Mouse (Mus musculus) ovary, adult 18-20 months (tissue): Measurements from ENCODE around the gene Fcer1g.
A peak's percentile ranks its signal among the peaks of the same experiment; 100 is the strongest.

Experiments used
- DNase-seq: peaks from one replicate; pipeline ENCODE4 v3.0.0; 2022; ENCODE audit warnings: low spot score, mixed read lengths

Gene Fcer1g

DNA sequence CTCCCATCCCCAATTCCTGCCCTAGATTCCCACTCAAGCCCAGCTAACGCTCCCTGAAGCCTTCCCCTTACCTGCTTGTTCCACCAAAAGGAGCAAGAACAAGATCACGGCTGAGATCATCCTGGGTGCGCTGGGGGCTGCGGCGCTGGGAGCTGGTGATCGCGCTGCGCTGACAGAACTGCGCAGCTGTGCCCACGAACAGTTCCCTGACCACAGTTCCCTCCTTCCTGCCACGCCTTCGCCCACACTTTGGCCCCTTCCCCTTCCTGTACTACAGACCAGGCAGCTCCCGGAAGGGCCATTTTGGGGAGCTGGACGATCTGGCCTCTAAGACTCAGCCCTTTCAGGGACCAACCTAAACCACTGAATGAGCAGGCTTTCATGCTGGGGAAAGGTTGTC is at the start of gene Fcer1g:
TSS of gene Fcer1g (minus strand) at position 240 of the 400 bp plus-strand sequence.
- DNase-seq: no peak

DNA sequence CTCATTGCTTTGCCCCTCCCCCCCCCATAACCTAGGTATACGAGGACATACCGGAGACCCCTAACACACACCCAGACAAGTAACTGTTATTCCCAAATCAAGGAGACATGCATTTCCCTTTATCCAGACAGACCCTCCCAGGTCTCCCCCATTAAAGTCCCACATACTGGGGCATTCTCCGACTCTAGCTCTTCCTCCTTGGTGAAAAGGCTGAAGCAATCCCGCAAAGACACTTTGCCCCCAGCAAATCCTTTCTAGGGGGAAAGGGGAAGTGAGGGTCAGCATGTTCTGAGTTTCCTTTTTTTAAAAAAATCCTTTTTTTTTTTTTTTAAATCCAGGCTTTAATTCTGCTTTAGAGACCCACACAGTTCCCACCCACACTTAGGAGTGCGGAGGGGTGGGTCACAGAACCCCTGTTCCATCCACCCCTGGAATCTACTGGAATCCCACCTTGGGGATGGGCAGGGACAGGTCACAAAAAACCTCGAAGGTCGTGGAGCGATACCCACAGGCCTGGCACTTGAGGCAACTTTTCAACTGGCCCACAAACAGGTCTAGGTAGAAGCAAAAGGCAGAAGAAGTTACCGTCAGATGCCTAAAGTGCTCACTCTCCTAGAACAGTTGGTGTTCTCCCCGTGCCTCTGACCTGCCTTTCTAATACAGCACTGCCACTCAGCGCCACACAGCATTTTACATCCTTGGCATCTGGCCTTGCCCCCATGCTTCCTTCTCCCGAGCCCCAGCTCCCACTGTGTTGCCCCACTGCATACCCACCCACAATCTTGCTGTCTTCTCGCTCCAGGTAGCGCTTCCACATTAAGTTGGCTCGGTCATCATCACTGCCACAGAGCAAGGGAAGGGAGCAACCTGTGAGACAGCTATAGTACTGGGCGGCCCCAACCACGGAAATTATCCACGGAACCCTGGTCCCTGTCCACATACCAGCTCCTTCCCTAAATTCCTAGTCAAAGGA is 49.3 kb upstream of the Fcer1g start:
- no peak for DNase-seq

DNA sequence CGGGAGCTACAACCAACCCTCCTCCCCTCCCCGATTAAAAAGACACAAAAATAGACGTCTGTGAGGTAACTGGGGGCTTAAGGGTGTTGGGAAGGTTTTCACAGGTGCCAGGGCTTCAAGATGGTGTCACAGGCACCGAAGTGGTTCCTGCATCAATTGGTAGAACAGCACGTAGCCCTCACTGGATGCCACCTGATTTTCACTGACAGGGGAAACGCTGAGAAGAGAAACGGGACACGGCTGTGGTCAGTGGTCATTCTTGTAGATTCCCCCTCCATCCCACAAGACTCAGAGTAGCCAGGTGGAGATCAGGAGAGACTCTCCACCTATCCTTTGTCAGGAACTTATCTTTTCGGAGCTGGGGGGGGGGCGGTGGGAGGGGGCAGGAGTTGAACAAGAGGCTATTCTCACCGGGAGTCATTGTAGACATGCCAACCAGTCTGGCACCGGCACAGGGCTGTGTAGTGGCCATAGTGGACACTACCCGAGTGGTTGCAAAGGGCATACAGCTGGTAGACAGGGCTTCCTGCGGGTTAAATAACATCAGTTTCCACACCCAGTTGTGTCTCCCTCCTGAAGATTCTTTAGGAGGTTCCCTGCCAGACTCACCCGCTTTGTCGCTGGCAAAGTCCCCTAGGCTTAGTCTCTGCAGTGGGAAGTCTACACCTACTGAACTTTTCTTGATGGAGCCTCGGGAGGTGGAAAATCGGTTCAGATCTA is 48.1 kb upstream of the Fcer1g start:
- DNase-seq: no peak

DNA sequence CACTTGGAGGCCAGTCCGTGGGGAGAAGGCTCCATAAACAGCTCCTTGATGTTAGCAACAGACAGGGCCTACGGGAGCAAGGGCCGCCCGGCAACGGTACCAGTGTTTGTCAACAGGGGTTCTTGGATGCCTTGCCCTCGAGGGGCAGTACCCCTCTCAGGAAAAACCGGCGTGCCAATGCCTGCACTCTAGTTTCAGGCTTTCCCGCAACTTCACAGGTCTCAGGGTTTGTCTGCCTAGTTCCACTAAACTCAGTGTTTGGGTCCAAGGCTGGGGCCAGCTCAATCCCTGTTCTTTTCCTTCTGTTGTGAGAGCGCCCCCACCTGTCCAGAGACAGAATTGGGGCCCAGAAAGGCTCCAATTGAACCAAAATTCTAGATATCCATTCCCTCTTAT is 47.4 kb upstream of the Fcer1g start:
- DNase-seq: peak; percentile 60

DNA sequence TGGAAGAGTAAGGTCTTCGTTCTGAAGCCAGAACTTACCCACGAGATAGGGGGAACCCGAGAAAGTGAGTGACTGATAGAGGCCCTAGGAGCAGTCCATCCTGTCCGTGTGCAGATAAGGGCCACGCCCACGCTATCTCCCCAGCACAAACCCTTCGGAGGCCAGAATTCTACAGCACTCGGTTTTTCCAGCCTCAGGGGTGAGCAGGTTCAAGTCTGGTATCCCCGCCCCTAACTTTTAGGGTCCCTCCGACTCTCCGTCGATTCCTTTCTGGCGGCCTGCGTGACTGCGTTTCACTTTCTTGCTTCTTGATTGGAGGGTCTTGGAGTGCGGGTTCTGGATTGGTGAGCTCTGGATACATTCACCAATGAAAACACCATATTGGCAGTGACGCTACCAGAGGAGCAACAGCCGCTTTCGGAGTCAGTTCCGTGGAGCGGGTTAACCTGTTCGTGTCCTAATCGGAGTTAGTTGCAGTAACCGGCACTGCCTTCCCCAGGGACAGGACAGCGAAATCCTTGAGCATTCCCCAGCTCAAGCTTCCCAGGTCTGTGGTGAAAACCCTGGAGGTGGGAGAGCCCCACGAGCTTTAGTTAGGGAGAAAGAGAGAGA is 46.9 kb upstream of the Fcer1g start, which contains the start of gene Ppox:
TSS of gene Ppox (minus strand) at position 271 of the 612 bp plus-strand sequence.
- peak; percentile 92 for DNase-seq

DNA sequence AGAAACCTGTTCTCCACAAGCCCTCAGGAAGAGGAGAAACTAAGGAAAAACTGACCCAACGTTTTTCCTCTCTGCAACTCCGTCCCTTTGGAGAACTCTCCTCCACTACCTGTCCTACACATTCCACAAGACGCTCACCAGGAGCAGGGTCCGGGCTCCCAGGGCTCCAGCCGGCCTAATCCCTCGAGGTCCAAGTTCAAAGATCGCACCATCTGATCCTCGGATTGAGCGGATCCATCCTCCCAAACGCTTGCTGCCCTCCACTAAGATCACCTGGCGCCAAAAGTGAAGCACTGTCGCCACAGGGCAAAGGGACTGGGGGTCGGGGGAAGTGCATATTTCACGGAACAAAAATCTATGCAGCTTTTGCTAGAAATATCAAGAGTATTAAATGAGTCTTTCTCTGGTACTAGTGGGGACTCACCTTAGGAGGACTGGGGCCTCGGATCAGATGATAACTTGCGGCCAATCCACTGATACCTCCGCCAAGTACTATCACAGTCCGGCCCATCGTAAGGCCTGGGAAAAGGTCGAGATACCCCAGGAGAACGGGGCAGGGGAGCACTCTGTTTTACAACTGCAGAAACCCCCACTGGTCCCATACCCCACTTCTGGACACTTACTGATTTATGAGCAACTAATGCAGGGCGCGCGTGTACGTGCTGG is 46.2 kb upstream of the Fcer1g start:
- DNase-seq: no peak

DNA sequence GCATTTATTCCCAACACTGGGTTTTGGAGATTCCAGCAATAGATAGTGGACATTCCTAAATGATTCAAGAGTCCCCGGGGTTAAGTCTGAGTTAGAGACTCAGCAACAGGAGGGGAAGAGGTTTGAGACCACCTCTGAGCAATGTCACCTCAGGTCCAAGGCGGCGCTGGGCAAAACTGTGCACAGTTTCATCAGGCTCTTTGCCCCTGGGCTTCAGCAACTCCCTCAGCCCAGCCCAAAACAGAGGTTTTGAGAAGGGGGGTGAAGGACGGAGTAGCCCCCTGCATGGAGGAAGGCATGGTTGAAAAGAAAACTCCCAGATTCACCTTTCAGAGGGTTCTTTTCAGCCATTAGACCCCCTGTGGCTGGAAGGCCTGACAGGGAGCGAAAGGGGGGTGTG is 45.6 kb upstream of the Fcer1g start:
- no peak for DNase-seq

DNA sequence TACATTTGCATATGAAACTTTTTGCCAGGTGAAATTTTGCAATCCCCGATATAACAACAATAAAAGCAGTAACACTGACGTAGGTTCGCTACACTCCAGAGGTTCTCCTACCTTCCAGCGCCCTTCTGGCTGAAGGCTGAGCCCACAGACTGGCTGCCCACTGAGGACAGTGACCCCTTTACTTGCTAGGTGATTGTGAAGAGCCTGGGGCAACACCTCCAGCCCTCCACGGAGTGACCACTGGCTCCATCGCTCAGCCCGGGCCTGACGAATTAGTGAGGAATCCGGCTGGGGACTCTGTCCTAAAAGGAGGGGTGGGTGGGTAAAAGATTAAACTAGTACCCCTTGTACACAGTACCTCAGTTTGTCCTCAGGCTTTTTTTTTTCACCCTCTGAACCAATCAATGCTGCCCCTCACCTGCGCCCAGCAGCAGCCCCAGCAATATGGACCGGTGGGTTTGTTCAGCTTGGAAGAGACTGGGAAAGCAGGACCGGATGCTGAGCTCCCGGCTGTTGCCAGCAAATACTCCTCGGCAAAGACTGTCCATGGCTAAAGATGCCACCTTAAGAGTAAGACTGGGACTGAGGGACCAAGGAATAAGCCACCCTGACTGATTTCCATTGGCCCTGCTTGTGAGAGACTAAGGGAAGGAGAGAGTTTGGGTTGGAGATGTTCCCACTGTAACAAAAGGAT is 45.0 kb upstream of the Fcer1g start:
- no peak for DNase-seq

DNA sequence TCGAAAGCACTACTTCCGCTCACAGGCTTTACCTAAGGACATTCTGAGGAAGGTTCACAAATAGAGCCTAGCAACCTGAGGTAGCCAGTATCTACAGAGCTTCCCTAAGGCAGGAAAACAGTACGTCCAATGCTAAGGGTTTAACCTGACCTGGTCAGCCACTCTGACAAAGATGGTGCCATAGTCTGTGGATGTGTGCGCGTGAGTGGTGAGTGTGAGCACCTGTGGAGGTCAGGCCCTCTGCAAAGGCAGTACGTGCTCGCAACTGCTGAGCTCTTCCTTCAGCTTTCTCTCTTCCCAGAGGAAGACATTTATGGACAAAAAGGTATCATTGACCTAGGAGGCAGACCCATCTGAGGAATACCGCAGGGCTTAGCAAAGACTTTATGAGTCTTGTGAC is 44.3 kb upstream of the Fcer1g start:
- no peak for DNase-seq

DNA sequence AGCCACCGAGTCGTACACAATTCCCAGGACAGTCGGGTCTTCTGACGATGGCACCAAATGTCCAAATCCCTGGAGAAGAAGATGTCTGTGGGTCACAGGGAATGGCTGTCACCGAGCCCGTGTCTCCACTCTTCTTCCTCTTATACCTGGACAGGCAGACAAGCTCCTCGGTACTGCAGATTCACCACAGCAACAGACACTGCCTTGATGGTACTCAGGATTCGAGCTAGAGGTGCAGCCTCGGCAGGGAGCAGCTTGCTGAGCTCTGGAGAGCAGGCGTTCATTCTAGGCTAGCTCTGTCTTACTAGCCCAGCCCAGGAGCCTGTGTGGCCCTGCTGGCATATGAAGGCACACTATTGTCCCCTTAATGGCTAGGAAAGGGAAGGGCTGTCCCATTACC is 43.6 kb upstream of the Fcer1g start:
- no peak for DNase-seq

DNA sequence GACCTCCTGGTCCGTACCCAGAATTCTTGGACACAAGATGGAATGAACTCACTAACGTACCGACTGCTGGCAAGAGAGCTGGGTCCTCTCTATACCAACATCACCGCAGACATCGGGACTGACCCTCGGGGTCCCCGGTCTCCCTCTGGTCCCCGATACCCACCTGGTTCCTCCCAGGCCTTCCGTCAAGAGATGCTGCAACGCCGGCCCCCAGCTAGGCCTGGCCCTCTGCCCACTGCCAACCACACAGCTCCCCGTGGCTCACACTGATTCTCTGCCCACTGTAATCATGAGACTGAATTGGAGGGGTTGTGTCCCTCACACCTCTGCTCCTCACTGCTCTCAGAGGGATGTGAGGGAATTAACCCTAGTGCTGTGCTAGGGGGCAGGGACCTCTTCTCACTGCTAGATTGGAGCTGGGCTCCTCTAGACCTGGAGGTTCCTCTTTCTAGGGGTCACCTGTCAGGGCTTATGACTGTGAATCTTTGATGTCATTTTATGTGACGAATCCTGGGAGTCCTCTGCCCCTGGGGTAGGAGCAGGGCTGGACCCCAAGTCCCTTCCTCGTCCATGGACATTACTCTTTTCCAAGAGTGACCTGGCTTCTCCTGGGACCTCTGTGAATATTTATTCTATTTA is 42.1 kb upstream of the Fcer1g start:
- DNase-seq: no peak

DNA sequence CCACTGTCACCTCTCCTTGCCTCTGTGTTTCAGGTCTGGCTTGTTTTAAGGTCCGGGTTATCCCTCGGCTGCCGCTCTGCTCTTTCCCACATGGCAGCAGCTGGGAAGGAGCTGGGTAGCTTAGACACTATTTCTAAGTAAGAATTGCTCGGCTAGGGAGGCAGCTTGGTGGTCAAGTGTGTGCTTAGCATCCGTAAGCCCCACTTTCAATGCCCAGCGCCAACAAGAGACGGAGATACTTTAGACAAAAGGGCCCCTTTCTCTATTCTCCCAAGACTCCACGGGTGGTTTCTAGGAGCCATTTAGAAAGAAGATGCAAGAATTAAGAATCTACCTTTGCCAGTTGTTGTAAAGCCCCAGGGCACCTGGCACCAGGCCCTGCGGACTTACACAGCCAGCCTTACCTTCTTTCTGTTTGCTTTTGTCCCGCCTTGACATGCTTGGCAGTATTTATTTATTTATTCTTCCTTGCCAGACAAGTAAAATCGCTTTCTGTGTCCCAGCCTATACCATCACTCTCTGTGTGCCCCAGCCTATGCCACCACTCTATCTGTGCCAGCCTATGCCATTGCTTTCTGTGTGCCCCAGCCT is 41.1 kb upstream of the Fcer1g start:
- DNase-seq: no peak

DNA sequence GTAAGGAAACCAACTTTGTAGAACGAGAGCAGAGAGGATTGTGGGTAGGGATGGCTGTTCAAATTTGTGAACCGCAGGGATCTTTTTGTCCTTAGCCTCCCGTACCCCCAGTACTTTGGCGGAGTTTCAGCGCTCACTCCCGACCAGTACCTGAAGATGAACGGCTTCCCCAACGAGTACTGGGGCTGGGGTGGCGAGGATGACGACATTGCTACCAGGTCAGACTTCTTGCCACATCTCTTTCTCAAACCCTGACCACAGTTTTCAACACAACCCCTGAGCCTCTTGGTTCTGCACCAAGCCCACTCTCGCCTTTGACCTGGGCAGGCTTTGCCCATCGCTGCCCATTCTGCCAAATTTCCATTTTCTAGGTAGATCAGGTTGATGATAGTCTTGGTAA is 40.0 kb upstream of the Fcer1g start:
- no peak for DNase-seq

DNA sequence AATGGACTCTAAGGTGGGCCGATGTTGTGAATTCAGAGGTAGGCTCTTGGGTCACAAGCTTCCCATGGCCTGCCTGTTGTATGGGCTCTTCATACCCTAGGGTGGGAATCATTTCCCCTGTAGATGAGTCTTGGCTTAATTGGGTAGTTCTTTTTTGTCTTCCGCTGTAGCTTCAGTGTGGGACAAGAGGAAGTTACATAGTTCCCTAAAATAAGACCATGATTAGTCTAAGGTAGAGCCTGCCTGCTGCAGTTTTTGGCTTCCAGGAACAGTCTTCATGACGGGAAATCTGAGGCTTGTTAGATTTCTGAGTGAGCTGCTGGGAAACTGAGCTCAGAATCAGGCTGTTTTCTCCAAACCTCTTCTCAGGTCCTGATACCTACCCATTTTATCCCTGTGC is 37.9 kb upstream of the Fcer1g start:
- DNase-seq: no peak

DNA sequence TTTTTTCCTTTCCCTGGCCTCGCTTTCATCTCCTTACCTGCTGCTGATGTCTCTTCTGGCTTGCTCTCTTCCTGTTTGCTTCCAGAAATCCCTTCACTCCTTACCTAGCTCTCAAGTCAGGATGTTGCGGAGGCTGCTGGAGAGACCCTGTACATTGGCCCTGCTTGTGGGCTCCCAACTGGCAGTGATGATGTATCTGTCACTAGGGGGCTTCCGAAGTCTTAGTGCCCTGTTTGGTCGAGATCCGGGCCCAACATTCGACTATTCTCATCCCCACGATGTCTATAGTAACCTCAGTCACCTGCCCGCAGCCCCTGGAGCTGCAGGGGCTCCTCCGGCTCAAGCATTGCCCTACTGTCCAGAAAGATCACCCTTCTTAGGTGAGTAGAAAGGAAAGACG is 37.5 kb upstream of the Fcer1g start:
- no peak for DNase-seq

DNA sequence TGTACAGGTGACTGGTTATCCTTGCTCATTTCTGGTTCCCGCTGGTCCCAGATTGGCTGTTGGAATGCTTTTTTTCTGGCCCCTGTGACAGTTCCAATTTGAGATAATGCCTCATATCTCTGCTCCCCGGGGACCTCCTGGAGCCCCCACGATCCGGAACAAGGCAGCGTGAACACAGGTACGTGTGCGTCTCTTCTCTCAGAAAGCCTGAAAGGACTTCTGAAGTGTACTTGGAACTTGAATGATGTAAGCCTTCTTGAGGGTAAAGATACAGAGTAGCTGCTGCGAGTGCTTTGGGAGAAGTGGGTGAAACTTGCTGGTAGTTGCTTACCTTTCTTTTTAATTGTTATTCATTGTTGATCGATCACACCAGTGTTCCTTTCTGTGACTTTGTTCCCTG is 37.0 kb upstream of the Fcer1g start:
- DNase-seq: no peak

DNA sequence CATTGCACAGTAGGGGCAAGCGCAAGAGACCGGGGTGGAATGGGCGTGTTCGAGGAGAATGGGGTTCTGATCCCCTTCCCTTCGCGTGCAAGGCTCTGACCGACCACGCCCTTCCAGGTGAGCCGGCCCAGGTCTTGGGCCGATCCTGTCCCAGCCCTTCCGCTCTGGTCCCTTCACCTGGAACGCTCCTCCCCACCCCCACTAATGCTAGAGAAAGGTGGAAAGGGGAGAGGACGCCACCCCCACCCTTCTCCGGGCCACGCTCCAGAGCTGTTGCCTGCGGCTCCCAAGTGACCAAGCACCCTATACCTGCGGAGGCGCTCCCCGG is 36.4 kb upstream of the Fcer1g start:
- DNase-seq: no peak

DNA sequence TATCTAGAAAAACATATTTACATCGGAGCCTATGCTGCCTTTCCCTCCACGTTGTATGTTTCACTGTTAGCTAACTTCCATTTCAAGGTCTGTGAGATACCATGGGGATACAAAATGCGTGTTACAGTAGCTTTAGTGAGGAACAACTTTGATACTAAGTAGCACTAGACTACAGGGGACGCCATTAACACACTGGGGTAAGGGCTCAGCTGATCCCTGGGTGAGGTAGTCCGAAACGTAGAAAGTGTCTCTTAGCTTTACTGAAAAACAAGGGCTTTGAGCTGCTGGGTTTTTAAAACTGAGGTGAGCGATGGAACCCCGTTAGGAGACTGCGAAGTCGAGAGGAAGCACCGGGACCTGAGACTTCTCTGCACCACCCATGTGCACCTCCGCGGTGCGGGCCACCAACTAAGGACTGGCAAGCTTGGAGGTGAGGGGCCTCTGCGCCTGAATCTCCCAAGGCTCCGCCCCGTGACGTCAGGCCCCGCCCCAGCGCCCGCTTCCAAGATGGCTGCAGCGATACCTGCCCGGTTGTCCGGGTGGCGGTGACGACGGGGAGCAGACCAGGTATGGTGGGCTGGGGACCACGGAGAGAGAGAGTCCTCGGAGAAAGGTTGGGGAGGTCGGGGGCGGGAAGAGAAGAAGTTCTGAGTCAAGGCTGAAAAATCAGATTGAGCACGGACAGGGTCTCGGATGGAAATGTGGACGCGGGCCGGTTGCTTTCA is 35.8 kb upstream of the Fcer1g start, which contains the start of gene B4galt3:
TSS of gene B4galt3 (plus strand) at position 481 of the 725 bp plus-strand sequence.
- DNase-seq: peak; percentile 90

DNA sequence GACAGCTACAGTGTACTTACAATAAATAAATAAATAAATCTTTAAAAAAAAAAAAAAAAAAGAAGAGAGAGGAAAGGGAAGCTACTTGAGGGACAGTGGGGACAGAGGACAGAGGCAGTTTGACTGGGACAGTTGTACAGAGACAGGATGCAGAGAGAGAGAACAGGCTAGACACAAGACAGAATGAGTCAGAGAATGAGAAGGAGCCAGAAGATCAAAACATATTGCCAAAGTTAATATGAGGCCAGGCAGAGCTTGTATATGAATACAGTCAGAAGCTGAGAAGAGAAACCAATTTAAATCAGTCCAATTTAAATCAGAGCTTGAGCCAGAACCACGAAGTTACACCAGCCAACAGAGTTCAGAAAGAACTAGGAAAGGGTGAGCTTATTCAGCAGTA is 34.2 kb upstream of the Fcer1g start:
- no peak for DNase-seq
